In the genomic region with DNA sequence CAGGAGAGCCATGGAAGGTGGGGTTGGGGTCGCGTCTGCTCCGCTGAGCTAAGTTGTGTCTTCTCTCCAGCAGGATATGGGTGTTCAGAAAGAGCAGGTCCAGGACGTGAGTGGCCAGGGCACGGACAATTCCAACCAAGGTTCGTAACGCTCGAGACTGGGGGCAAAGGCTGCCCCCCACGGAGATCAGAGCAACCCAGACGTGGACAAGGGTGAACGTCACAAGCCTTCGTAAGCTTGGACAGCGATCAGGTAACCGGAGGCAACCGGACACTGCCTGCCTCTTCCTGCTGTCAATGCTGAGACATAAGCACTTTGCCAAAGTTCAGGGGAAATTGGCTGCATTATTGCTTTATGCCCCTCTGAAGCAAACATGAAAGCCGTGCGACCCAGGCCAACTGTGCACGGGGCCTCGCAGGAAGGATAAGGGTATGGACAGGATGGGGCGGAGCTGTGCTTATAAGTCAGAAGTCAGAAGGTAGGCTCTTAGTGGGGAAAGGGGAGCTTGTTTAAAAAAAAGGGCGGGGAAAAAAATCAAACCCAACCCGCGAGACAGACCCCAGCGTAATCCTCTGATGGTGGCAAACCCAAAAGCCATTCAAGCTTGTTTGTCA, we compare ENCODE assay signal across 13 mouse cellular contexts. TPM values are rescaled to one million over a fixed set of nuclear protein-coding genes. Genes with fewer than 3 reads are reported as not detected.
"Had no signal": no experiment of that assay in that cellular context is flagged by ENCODE, and none has a peak within 500 bp of the region (broad histone marks: within the 10 kb centered on the region; RNA-seq: fewer than 3 reads in every experiment).

No protein-coding gene starts in this region.

- H3K9ac ChIP-seq: liver, embryonic 15.5 days; midbrain, embryonic 13.5 days had no signal

- H3K36me3 ChIP-seq: limb, embryonic 10.5 days; midbrain, embryonic 13.5 days had no signal

- H3K4me3 ChIP-seq: limb, embryonic 10.5 days; liver, embryonic 15.5 days; midbrain, embryonic 13.5 days had no signal

- H3K4me1 ChIP-seq: liver, embryonic 15.5 days had no signal

- H3K27ac ChIP-seq: limb, embryonic 10.5 days; liver, embryonic 15.5 days; midbrain, embryonic 13.5 days; stomach, postnatal 0 days had no signal

- H3K4me2 ChIP-seq: liver, embryonic 11.5 days; liver, embryonic 15.5 days; midbrain, embryonic 13.5 days had no signal

- DNase-seq: lung, adult 2 months; lung, postnatal 36 days; thymus, postnatal 4 days had no signal

- ATAC-seq: lung, postnatal 0 days had no signal

- H3K27me3 ChIP-seq: liver, embryonic 15.5 days; midbrain, embryonic 13.5 days had no signal

- H3K9me3 ChIP-seq: limb, embryonic 10.5 days; liver, embryonic 15.5 days; midbrain, embryonic 13.5 days had no signal

RNA-seq across cellular contexts. Expression of a gene that starts 8.8 kb away (rescaled TPM):
- polyA plus RNA-seq: liver, embryonic 15.5 days; neural tube, embryonic 11.5 days had no signal

RNA-seq across cellular contexts. Expression of a gene that starts 20.3 kb away (rescaled TPM):
- polyA plus RNA-seq: intestine, embryonic 14.5 days; limb, embryonic 10.5 days; limb, embryonic 14.5 days; liver, embryonic 11.5 days; liver, embryonic 15.5 days; lung, adult 2 months; lung, postnatal 0 days; midbrain, embryonic 13.5 days; midbrain, postnatal 0 days; neural tube, embryonic 11.5 days; stomach, postnatal 0 days had no signal
